Mouse (Mus musculus): Measurements from ENCODE around the gene Rfx2. TPM values are rescaled to one million over a fixed set of nuclear protein-coding genes. Genes with fewer than 3 reads are reported as not detected.

Gene Rfx2
- polyA plus RNA-seq, 1 experiment from 2014 or later = 5.9 TPM

GRCm38 (mm10) chr17:56744173-56744572, 86.6 kb downstream of the Rfx2 start:
- WGBS = 33% methylated on average over 5 of the region's 5 CpGs
- H3K4me3 ChIP-seq (ENCODE audit: low read depth, low read length) = no peak overlapping the region
- ATAC-seq (no peak), DNase-seq (ENCODE audit: low spot score) (no peak)
- TF ChIP-seq EP300 (IDR thresholded peaks at IDR 0.05) (no peak), CTCF (IDR thresholded peaks at IDR 0.05) (no peak)
- no peaks in the 10 kb centered on the region for H3K4me1 ChIP-seq (ENCODE audit: insufficient read depth, low read depth, low read length)
- no peaks in the 10 kb centered on the region for H3K27me3 ChIP-seq (replicated peaks; ENCODE audit: insufficient read depth, low read length)
- no peaks in the 10 kb centered on the region for H3K9me3 ChIP-seq (ENCODE audit: low read length)
- H3K36me3 ChIP-seq (ENCODE audit: insufficient read depth, low read length) = no peaks in the 10 kb centered on the region
- no peak overlapping the region for H3K27ac ChIP-seq (ENCODE audit: low read length)
- H3K4me2 ChIP-seq (replicated peaks; ENCODE audit: low read depth, low read length) = no peak overlapping the region
- no peak overlapping the region for H3K9ac ChIP-seq (replicated peaks; ENCODE audit: low read depth)

GRCm38 (mm10) chr17:56740788-56741160, 90.0 kb downstream of the Rfx2 start:
- Histone ChIP-seq H3K27me3 (replicated peaks; ENCODE audit: insufficient read depth, low read length) (no peaks in the 10 kb centered on the region), H3K36me3 (ENCODE audit: insufficient read depth, low read length) (no peaks in the 10 kb centered on the region), H3K9ac (replicated peaks; ENCODE audit: low read depth) (no peak overlapping the region), H3K9me3 (ENCODE audit: low read length) (no peaks in the 10 kb centered on the region), H3K4me3 (ENCODE audit: low read depth, low read length) (no peak overlapping the region), H3K27ac (ENCODE audit: low read length) (no peak overlapping the region), H3K4me1 (ENCODE audit: insufficient read depth, low read depth, low read length) (no peaks in the 10 kb centered on the region), H3K4me2 (replicated peaks; ENCODE audit: low read depth, low read length) (no peak overlapping the region)
- no peak for TF ChIP-seq CTCF (IDR thresholded peaks at IDR 0.05)
- TF ChIP-seq EP300 (IDR thresholded peaks at IDR 0.05) = no peak
- WGBS = 70% methylated on average over 17 of the region's 17 CpGs
- DNase-seq (ENCODE audit: low spot score) (peak; percentile 21), ATAC-seq (peak; percentile 19; the same call in 1 of the 2 replicates)

- WGBS = 72% methylated on average over 17 of the region's 17 CpGs
These were observed 90.6 kb downstream of the Rfx2 start for GRCm38 (mm10) chr17:56740118-56740787.

GRCm38 (mm10) chr17:56738221-56738620, 92.6 kb downstream of the Rfx2 start:
- no peak overlapping the region for H3K4me2 ChIP-seq (replicated peaks; ENCODE audit: low read depth, low read length)
- H3K27ac ChIP-seq (ENCODE audit: low read length) = no peak overlapping the region
- DNase-seq (ENCODE audit: low spot score) = no peak
- H3K4me3 ChIP-seq (ENCODE audit: low read depth, low read length) = no peak overlapping the region
- no peaks in the 10 kb centered on the region for H3K27me3 ChIP-seq (replicated peaks; ENCODE audit: insufficient read depth, low read length)
- WGBS = 71% methylated on average over 10 of the region's 10 CpGs
- H3K9ac ChIP-seq (replicated peaks; ENCODE audit: low read depth) = no peak overlapping the region
- H3K4me1 ChIP-seq (ENCODE audit: insufficient read depth, low read depth, low read length) = no peaks in the 10 kb centered on the region
- no peaks in the 10 kb centered on the region for H3K36me3 ChIP-seq (ENCODE audit: insufficient read depth, low read length)
- no peak for TF ChIP-seq EP300 (IDR thresholded peaks at IDR 0.05)
- no peak for TF ChIP-seq CTCF (IDR thresholded peaks at IDR 0.05)
- no peak for ATAC-seq
- H3K9me3 ChIP-seq (ENCODE audit: low read length) = no peaks in the 10 kb centered on the region

More at GRCm38 (mm10) chr17:56740118-56740787, 90.6 kb downstream of the Rfx2 start:
- no peaks in the 10 kb centered on the region for H3K27me3 ChIP-seq (replicated peaks; ENCODE audit: insufficient read depth, low read length)
- no peak overlapping the region for H3K4me3 ChIP-seq (ENCODE audit: low read depth, low read length)
- H3K27ac ChIP-seq (ENCODE audit: low read length) = no peak overlapping the region
- no peaks in the 10 kb centered on the region for H3K9me3 ChIP-seq (ENCODE audit: low read length)
- no peak for TF ChIP-seq CTCF (IDR thresholded peaks at IDR 0.05)
- TF ChIP-seq EP300 (IDR thresholded peaks at IDR 0.05) = no peak
- no peak overlapping the region for H3K4me2 ChIP-seq (replicated peaks; ENCODE audit: low read depth, low read length)
- H3K9ac ChIP-seq (replicated peaks; ENCODE audit: low read depth) = no peak overlapping the region
- DNase-seq (ENCODE audit: low spot score) (no peak), ATAC-seq (no peak)
- H3K4me1 ChIP-seq (ENCODE audit: insufficient read depth, low read depth, low read length) = no peaks in the 10 kb centered on the region
- no peaks in the 10 kb centered on the region for H3K36me3 ChIP-seq (ENCODE audit: insufficient read depth, low read length)

- Histone ChIP-seq H3K4me2 (replicated peaks; ENCODE audit: low read depth, low read length) (no peak overlapping the region), H3K9ac (replicated peaks; ENCODE audit: low read depth) (no peak overlapping the region), H3K36me3 (ENCODE audit: insufficient read depth, low read length) (no peaks in the 10 kb centered on the region), H3K9me3 (ENCODE audit: low read length) (no peaks in the 10 kb centered on the region), H3K27me3 (replicated peaks; ENCODE audit: insufficient read depth, low read length) (no peaks in the 10 kb centered on the region), H3K4me1 (ENCODE audit: insufficient read depth, low read depth, low read length) (no peaks in the 10 kb centered on the region), H3K4me3 (ENCODE audit: low read depth, low read length) (no peak overlapping the region), H3K27ac (ENCODE audit: low read length) (no peak overlapping the region)
- DNase-seq (ENCODE audit: low spot score) = no peak
- TF ChIP-seq CTCF (IDR thresholded peaks at IDR 0.05) (peak; percentile 51), EP300 (IDR thresholded peaks at IDR 0.05) (no peak)
- 42% methylated on average over 8 of the region's 8 CpGs for WGBS
- ATAC-seq = no peak
These were observed 94.3 kb downstream of the Rfx2 start for GRCm38 (mm10) chr17:56736534-56736933.

GRCm38 (mm10) chr17:56729656-56730055, 101.2 kb downstream of the Rfx2 start:
- Histone ChIP-seq H3K9ac (replicated peaks; ENCODE audit: low read depth) (no peak overlapping the region), H3K4me2 (replicated peaks; ENCODE audit: low read depth, low read length) (no peak overlapping the region), H3K9me3 (ENCODE audit: low read length) (no peaks in the 10 kb centered on the region), H3K27me3 (replicated peaks; ENCODE audit: insufficient read depth, low read length) (no peaks in the 10 kb centered on the region), H3K4me3 (ENCODE audit: low read depth, low read length) (no peak overlapping the region), H3K36me3 (ENCODE audit: insufficient read depth, low read length) (no peaks in the 10 kb centered on the region), H3K27ac (ENCODE audit: low read length) (no peak overlapping the region), H3K4me1 (ENCODE audit: insufficient read depth, low read depth, low read length) (no peaks in the 10 kb centered on the region)
- DNase-seq (ENCODE audit: low spot score) = no peak
- 56% methylated on average over 2 of the region's 2 CpGs for WGBS
- TF ChIP-seq CTCF (IDR thresholded peaks at IDR 0.05) (no peak), EP300 (IDR thresholded peaks at IDR 0.05) (no peak)
- no peak for ATAC-seq
